Mouse (Mus musculus) heart, postnatal 0 days (tissue): Measurements from ENCODE around the gene Ints6. TPM values are rescaled to one million over a fixed set of nuclear protein-coding genes. Genes with fewer than 3 reads are reported as not detected.
A peak's percentile ranks its signal among the peaks of the same experiment; 100 is the strongest.

Experiments used
- ATAC-seq: fragments of 200-750 bp; cut with Nextera tagmentation; 2 replicates; pipeline ENCODE4 v1.8.0; 2017; ENCODE audit warnings: low read depth, moderate number of reproducible peaks, moderate library complexity; ENCODE audit not compliant: insufficient read depth
- DNase-seq: peaks from one replicate; pipeline ENCODE4 v3.0.0-alpha.2; 2016; ENCODE audit warnings: low spot score
- H3K27ac ChIP-seq: fragments of 300-500 bp; sonication (generic); 2 replicates; pipeline ENCODE4 v1.5.1; 2014; ENCODE audit warnings: low read depth, mild to moderate bottlenecking
- H3K27me3 ChIP-seq: fragments of 300-500 bp; sonication (generic); 2 replicates; pipeline ENCODE4 v1.6.1; 2014; ENCODE audit warnings: low read length, mixed read lengths; ENCODE audit not compliant: control insufficient read depth, insufficient read depth
- H3K36me3 ChIP-seq: fragments of 300-500 bp; sonication (generic); replicated peaks from 2 replicates; pipeline ENCODE4 v1.6.1; 2014; ENCODE audit warnings: low read length, mixed read lengths; ENCODE audit not compliant: control insufficient read depth, insufficient read depth
- H3K4me1 ChIP-seq: fragments of 300-500 bp; sonication (generic); 2 replicates; pipeline ENCODE4 v1.6.1; 2014; ENCODE audit warnings: antibody characterized with exemption; ENCODE audit not compliant: control insufficient read depth, insufficient read depth
- H3K4me2 ChIP-seq: fragments of 300-500 bp; sonication (generic); 2 replicates; pipeline ENCODE4 v1.6.1; 2014; ENCODE audit warnings: low read depth, mild to moderate bottlenecking, low read length, moderate library complexity
- H3K4me3 ChIP-seq: fragments of 300-500 bp; sonication (generic); 2 replicates; pipeline ENCODE4 v1.5.1; 2014; ENCODE audit warnings: low read depth, low read length
- H3K9ac ChIP-seq: fragments of 300-500 bp; sonication (generic); replicated peaks from 2 replicates; pipeline ENCODE4 v1.6.1; 2014; ENCODE audit warnings: low read depth, low read length, mixed read lengths
- H3K9me3 ChIP-seq: fragments of 300-500 bp; sonication (generic); replicated peaks from 2 replicates; pipeline ENCODE4 v1.6.1; 2016; ENCODE audit warnings: low read length; ENCODE audit not compliant: control insufficient read depth
- CTCF ChIP-seq: IDR thresholded peaks from 2 replicates; pipeline ENCODE4 v1.5.1; 2016; ENCODE audit warnings: antibody characterized with exemption, control low read depth, low read depth
- EP300 ChIP-seq: IDR thresholded peaks from 2 replicates; pipeline ENCODE4 v1.6.1; 2016; ENCODE audit warnings: antibody characterized with exemption, low read depth
- WGBS: fragments of 180-500 bp; shearing (Covaris S2); extraction: QIAGEN DNeasy Blood & Tissue Kit; methylation state at CpG from one replicate; pipeline ENCODE4 v1.1.7; 2014; 5-methylcytosine and 5-hydroxymethylcytosine counted together
- polyA plus RNA-seq: library from polyadenylated mRNA; unstranded; fragments of >200 nt; fragmentation: Nextera tagmentation; extraction: Ambion mirVana; gene quantifications from 2 replicates; pipeline ENCODE4 v1.2.1, GENCODE M21; 2015
- total RNA-seq: library from RNA; depleted of rRNA; stranded (reverse); fragments of >200 nt; gene quantifications from 2 replicates; pipeline ENCODE4 v1.2.3, GENCODE M21; 2014; ENCODE audit warnings: low replicate concordance

The Ints6 gene
- total and polyA plus RNA-seq, 2 experiments from 2014 or later: 8.2 to 17.4 TPM

DNA sequence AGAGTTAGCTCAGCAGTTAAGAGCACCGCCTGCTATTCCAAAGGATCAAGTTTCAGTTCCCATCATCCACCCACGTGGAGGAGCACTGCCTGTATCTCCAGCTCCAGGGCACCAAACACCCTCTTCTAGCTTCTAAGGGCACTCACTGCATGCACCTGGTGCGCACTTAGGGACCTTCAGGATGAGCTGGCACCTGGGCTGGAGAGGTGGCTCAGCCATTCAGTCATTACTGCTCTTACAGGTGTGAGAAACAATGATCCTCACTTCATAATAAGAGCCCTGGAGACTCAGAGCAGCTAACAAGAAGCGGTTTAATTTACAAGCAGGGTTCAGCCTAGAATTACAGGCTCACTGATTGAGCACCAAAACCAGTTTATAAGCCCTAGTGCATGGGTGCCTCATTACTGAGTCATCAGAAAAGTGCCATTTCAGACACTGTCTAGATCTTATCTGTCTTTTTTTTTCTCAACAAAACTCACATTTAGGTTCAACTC, 37.7 kb upstream of the Ints6 start:
- Histone ChIP-seq H3K27ac (no peak overlapping the region), H3K9ac (no peak overlapping the region), H3K4me1 (no peaks in the 10 kb centered on the region), H3K27me3 (no peaks in the 10 kb centered on the region), H3K9me3 (no peaks in the 10 kb centered on the region), H3K4me2 (peak overlapping the region; percentile 36), H3K36me3 (no peaks in the 10 kb centered on the region), H3K4me3 (no peak overlapping the region)
- ATAC-seq (no peak), DNase-seq (no peak)
- 12% methylated on average over 4 of the region's 4 CpGs for WGBS
- TF ChIP-seq CTCF: no peak
- TF ChIP-seq EP300: no peak

DNA sequence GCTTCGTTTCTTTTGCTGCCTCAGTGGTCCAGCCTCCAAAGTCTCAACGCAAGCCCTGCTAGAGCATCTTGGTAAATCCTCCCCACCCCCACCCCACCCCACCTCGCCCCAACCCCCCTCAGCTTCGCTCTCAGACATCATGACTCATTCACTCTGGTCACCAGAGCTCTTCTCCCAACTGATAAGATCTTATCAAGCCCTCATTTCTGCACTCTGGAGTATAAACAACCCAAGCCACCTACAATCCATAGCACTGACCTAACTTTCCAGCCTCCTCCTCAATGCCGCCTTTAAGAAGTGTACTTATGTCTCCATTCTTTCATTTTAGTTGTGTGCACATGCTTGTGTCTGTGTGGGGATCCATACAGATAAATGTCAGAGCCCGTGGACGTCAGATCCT, 34.8 kb upstream of the Ints6 start:
- no peak overlapping the region for H3K9ac ChIP-seq
- no peaks in the 10 kb centered on the region for H3K9me3 ChIP-seq
- no peak overlapping the region for H3K27ac ChIP-seq
- ATAC-seq (no peak), DNase-seq (no peak)
- H3K4me1 ChIP-seq: no peaks in the 10 kb centered on the region
- H3K27me3 ChIP-seq: no peaks in the 10 kb centered on the region
- no peaks in the 10 kb centered on the region for H3K36me3 ChIP-seq
- WGBS: 65% methylated on average over 7 of the region's 7 CpGs
- TF ChIP-seq EP300 (no peak), CTCF (no peak)
- no peak overlapping the region for H3K4me3 ChIP-seq
- H3K4me2 ChIP-seq: no peak overlapping the region

GRCm38 (mm10) chr14:62789282-62789681, 28.3 kb upstream of the Ints6 start:
- ATAC-seq (no peak), DNase-seq (no peak)
- TF ChIP-seq EP300: no peak
- TF ChIP-seq CTCF: no peak
- Histone ChIP-seq H3K27ac (no peak overlapping the region), H3K36me3 (no peaks in the 10 kb centered on the region), H3K27me3 (no peaks in the 10 kb centered on the region), H3K4me3 (no peak overlapping the region), H3K9ac (no peak overlapping the region), H3K9me3 (no peaks in the 10 kb centered on the region), H3K4me2 (no peak overlapping the region), H3K4me1 (no peaks in the 10 kb centered on the region)
- 66% methylated on average over 4 of the region's 4 CpGs for WGBS

- Histone ChIP-seq H3K4me3 (no peak overlapping the region), H3K27ac (no peak overlapping the region), H3K4me1 (no peaks in the 10 kb centered on the region), H3K9me3 (no peaks in the 10 kb centered on the region), H3K36me3 (no peaks in the 10 kb centered on the region), H3K4me2 (no peak overlapping the region), H3K9ac (no peak overlapping the region), H3K27me3 (no peaks in the 10 kb centered on the region)
- ATAC-seq: no peak
- no peak for DNase-seq
- TF ChIP-seq EP300 (no peak), CTCF (no peak)
- 66% methylated on average over 5 of the region's 5 CpGs for WGBS
These were observed 22.0 kb upstream of the Ints6 start for GRCm38 (mm10) chr14:62782981-62783380.

GRCm38 (mm10) chr14:62780520-62781316, 19.7 kb upstream of the Ints6 start:
- ATAC-seq (no peak), DNase-seq (no peak)
- TF ChIP-seq EP300 (no peak), CTCF (no peak)
- Histone ChIP-seq H3K4me2 (no peak overlapping the region), H3K9ac (no peak overlapping the region), H3K27ac (no peak overlapping the region), H3K4me1 (no peaks in the 10 kb centered on the region), H3K4me3 (no peak overlapping the region), H3K9me3 (peaks cover 6% of the 10 kb centered on the region; the same call in 1 of the 2 replicates), H3K36me3 (no peaks in the 10 kb centered on the region), H3K27me3 (no peaks in the 10 kb centered on the region)
- WGBS: 41% methylated on average over 9 of the region's 9 CpGs

DNA sequence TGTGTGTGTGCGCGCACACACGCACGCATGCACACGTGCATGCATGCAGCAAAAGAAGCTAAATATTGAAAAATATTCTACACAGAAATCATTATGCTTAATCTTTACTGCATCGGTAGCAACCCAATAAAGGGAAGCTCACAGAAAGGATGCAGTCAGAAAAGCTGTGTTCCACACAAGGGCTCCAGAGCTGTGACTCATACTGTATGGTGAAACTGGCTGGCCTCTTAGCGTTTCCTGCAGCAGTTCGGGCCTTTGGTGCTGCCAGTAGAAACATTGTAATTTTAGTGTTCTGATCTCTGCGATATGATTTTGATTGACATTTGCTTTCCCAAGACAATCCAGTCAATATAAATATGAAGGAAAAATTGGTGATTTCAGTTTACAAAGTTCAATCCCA, 17.1 kb upstream of the Ints6 start:
- WGBS: 86% methylated on average over 9 of the region's 9 CpGs
- H3K9ac ChIP-seq: no peak overlapping the region
- H3K27me3 ChIP-seq: no peaks in the 10 kb centered on the region
- TF ChIP-seq EP300 (no peak), CTCF (no peak)
- H3K9me3 ChIP-seq: peaks cover 6% of the 10 kb centered on the region; the same call in 1 of the 2 replicates
- ATAC-seq: no peak
- no peak overlapping the region for H3K27ac ChIP-seq
- H3K4me1 ChIP-seq: no peaks in the 10 kb centered on the region
- DNase-seq: no peak
- H3K4me3 ChIP-seq: no peak overlapping the region
- no peak overlapping the region for H3K4me2 ChIP-seq
- no peaks in the 10 kb centered on the region for H3K36me3 ChIP-seq
